Mouse (Mus musculus): ENCODE measurements around the gene Ndufv1. TPM values are rescaled to one million over a fixed set of nuclear protein-coding genes. Genes with fewer than 3 reads are reported as not detected.
"Not testable (repeated sequence)": the region's sequence is repeated elsewhere in the genome, so short reads cannot be mapped to it uniquely, and the experiment has no call there.

The Ndufv1 gene
- total RNA-seq, 1 experiment from 2014 or later: 297 TPM

GRCm38 (mm10) chr19:4042124-4042523 is 29.5 kb upstream of the Ndufv1 start:
- no peak for DNase-seq

- DNase-seq: not testable (repeated sequence)
Observed at GRCm38 (mm10) chr19:4041500-4041899, 28.9 kb upstream of the Ndufv1 start.

GRCm38 (mm10) chr19:4040941-4041340 is 28.3 kb upstream of the Ndufv1 start:
- DNase-seq: not testable (repeated sequence)

- DNase-seq: peak; percentile 90
Observed at GRCm38 (mm10) chr19:4037788-4038232, 25.2 kb upstream of the Ndufv1 start, which contains the start of gene Gstp1. TSS of gene Gstp1 (minus strand) at chr19:4037985.

- not testable (repeated sequence) for DNase-seq
Observed at GRCm38 (mm10) chr19:4037154-4037787, 24.7 kb upstream of the Ndufv1 start.

GRCm38 (mm10) chr19:4036327-4037045 is 23.9 kb upstream of the Ndufv1 start:
- DNase-seq: no peak

- DNase-seq: no peak
Observed at GRCm38 (mm10) chr19:4033742-4034141, 21.1 kb upstream of the Ndufv1 start.

- DNase-seq: no peak
Observed at GRCm38 (mm10) chr19:4033298-4033697, 20.7 kb upstream of the Ndufv1 start.

- no peak for DNase-seq
Observed at GRCm38 (mm10) chr19:4032668-4033067, 20.1 kb upstream of the Ndufv1 start.

- DNase-seq: no peak
Observed at GRCm38 (mm10) chr19:4027576-4027975, 15.0 kb upstream of the Ndufv1 start.

GRCm38 (mm10) chr19:4023185-4023584 is 10.6 kb upstream of the Ndufv1 start:
- no peak for DNase-seq

GRCm38 (mm10) chr19:4018743-4019583 is 6.4 kb upstream of the Ndufv1 start:
- peak; percentile 71 for DNase-seq

GRCm38 (mm10) chr19:4017921-4018587 is 5.4 kb upstream of the Ndufv1 start:
- DNase-seq: no peak

GRCm38 (mm10) chr19:4015635-4016034 is 3.0 kb upstream of the Ndufv1 start:
- no peak for DNase-seq

- no peak for DNase-seq
Observed at GRCm38 (mm10) chr19:4014802-4015201, 2.2 kb upstream of the Ndufv1 start.

- DNase-seq: no peak
Observed at GRCm38 (mm10) chr19:4013066-4013465, 460 bp upstream of the Ndufv1 start.

- no peak for DNase-seq
Observed at GRCm38 (mm10) chr19:4011086-4011485, 1.5 kb downstream of the Ndufv1 start.

- no peak for DNase-seq
Observed at GRCm38 (mm10) chr19:4005971-4006370, 6.6 kb downstream of the Ndufv1 start.

- DNase-seq: no peak
Observed at GRCm38 (mm10) chr19:4005091-4005490, 7.5 kb downstream of the Ndufv1 start.

GRCm38 (mm10) chr19:4004331-4004730 is 8.3 kb downstream of the Ndufv1 start:
- DNase-seq: no peak

GRCm38 (mm10) chr19:4003641-4004040 is 9.0 kb downstream of the Ndufv1 start:
- no peak for DNase-seq

GRCm38 (mm10) chr19:4003112-4003511 is 9.5 kb downstream of the Ndufv1 start, which contains the start of gene Doc2g:
TSS of gene Doc2g (plus strand) at chr19:4003313.
- no peak for DNase-seq

Measured in adrenal gland, postnatal 25 days (tissue).